Mouse (Mus musculus): ENCODE measurements around the gene Fcgr1. TPM values are rescaled to one million over a fixed set of nuclear protein-coding genes. Genes with fewer than 3 reads are reported as not detected.

Gene Fcgr1
- total and polyA plus RNA-seq, 2 experiments = 2.2 to 3.7 TPM

GRCm38 (mm10) chr3:96237904-96238511, 55.8 kb downstream of the Fcgr1 start:
- no peaks in the 10 kb centered on the region for H3K27me3 ChIP-seq (ENCODE audit: control insufficient read depth, insufficient read depth, low read length)
- TF ChIP-seq POLR2A (IDR thresholded peaks at IDR 0.05; ENCODE audit: extremely low read depth, insufficient read depth, low read length) = no peak
- no peak for TF ChIP-seq CTCF (IDR thresholded peaks at IDR 0.05; ENCODE audit: low read depth, low read length)
- 27% methylated on average over 12 of the region's 12 CpGs for WGBS
- no peaks in the 10 kb centered on the region for H3K79me2 ChIP-seq (ENCODE audit: control insufficient read depth, insufficient read depth, low read length)
- no peak overlapping the region for H3K27ac ChIP-seq (replicated peaks; ENCODE audit: insufficient read depth, low read depth, low read length)
- H3K4me3 ChIP-seq (ENCODE audit: insufficient read depth, low read depth, low read length) = no peak overlapping the region
- H3K4me1 ChIP-seq (ENCODE audit: control insufficient read depth, insufficient read depth, low read length) = peaks cover 5% of the 10 kb centered on the region; the same call in 1 of the 2 replicates
- no peak overlapping the region for H3K9ac ChIP-seq (ENCODE audit: low read depth, low read length)
- H3K36me3 ChIP-seq (ENCODE audit: control insufficient read depth, insufficient read depth, low read length) = no peaks in the 10 kb centered on the region
- no peak for DNase-seq (ENCODE audit: extremely low read depth, low read depth, low spot score)

DNA sequence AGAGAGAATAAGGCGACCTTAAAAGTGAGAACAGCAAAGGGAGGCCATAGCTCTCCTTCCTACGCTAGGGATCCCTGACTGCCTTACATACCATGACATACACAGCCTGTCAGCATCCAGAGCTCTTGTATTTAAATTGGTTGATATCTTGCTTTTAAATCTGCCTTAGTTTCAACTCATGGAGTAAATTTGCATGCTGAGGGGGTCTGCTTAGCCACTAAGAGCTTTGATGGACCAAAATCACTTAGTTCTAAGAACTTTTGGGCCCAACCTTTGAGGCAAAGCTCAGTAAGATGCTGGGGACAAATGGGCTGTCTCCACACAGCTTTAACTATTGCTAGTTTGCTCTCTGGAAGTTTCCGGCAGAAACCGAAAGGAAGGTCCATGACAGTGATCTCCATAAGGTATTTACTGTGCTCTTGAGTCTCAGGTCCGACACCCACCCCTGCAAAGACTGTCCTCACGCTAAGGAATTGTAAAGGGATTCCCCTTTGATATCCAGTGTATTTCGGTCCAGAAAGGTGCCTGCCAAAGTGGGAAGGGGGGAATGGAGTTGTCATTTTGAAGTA, 56.4 kb downstream of the Fcgr1 start:
- no peaks in the 10 kb centered on the region for H3K36me3 ChIP-seq (ENCODE audit: control insufficient read depth, insufficient read depth, low read length)
- WGBS = 82% methylated on average over 7 of the region's 7 CpGs
- no peak overlapping the region for H3K27ac ChIP-seq (replicated peaks; ENCODE audit: insufficient read depth, low read depth, low read length)
- no peak overlapping the region for H3K4me3 ChIP-seq (ENCODE audit: insufficient read depth, low read depth, low read length)
- H3K27me3 ChIP-seq (ENCODE audit: control insufficient read depth, insufficient read depth, low read length) = no peaks in the 10 kb centered on the region
- H3K79me2 ChIP-seq (ENCODE audit: control insufficient read depth, insufficient read depth, low read length) = no peaks in the 10 kb centered on the region
- no peak for TF ChIP-seq CTCF (IDR thresholded peaks at IDR 0.05; ENCODE audit: low read depth, low read length)
- no peak for TF ChIP-seq POLR2A (IDR thresholded peaks at IDR 0.05; ENCODE audit: extremely low read depth, insufficient read depth, low read length)
- no peak for DNase-seq (ENCODE audit: extremely low read depth, low read depth, low spot score)
- H3K9ac ChIP-seq (ENCODE audit: low read depth, low read length) = no peak overlapping the region
- H3K4me1 ChIP-seq (ENCODE audit: control insufficient read depth, insufficient read depth, low read length) = peaks cover 5% of the 10 kb centered on the region; the same call in 1 of the 2 replicates

GRCm38 (mm10) chr3:96236834-96237334, 56.9 kb downstream of the Fcgr1 start:
- Histone ChIP-seq H3K4me3 (ENCODE audit: insufficient read depth, low read depth, low read length) (no peak overlapping the region), H3K79me2 (ENCODE audit: control insufficient read depth, insufficient read depth, low read length) (no peaks in the 10 kb centered on the region)
- 86% methylated on average over 4 of the region's 4 CpGs for WGBS

DNA sequence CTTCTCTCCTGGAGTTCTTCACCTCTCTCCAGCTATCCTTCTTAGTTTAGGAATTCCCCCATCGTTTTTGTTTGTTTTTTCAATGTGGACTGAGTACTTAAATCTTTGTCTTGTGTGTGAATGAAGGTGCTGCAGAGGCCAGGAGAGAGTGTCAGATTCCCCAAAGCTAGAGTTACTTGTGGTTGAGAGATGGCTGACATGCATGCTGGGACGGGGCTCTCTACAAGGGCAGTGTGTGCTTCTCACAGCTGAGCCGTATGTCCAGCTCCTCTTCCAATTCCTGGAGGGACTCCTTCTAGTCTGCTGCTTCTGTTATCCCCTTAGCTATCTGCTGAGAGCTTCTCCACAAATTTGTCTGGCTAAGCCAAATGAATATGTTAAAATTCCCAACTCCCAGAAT, 57.9 kb downstream of the Fcgr1 start:
- no peak overlapping the region for H3K27ac ChIP-seq (replicated peaks; ENCODE audit: insufficient read depth, low read depth, low read length)
- TF ChIP-seq POLR2A (IDR thresholded peaks at IDR 0.05; ENCODE audit: extremely low read depth, insufficient read depth, low read length) = no peak
- no peak for TF ChIP-seq CTCF (IDR thresholded peaks at IDR 0.05; ENCODE audit: low read depth, low read length)
- no peaks in the 10 kb centered on the region for H3K27me3 ChIP-seq (ENCODE audit: control insufficient read depth, insufficient read depth, low read length)
- no peak for DNase-seq (ENCODE audit: extremely low read depth, low read depth, low spot score)
- no peaks in the 10 kb centered on the region for H3K36me3 ChIP-seq (ENCODE audit: control insufficient read depth, insufficient read depth, low read length)
- 75% methylated on average over 3 of the region's 3 CpGs for WGBS
- no peak overlapping the region for H3K9ac ChIP-seq (ENCODE audit: low read depth, low read length)
- H3K4me3 ChIP-seq (ENCODE audit: insufficient read depth, low read depth, low read length) = no peak overlapping the region
- H3K79me2 ChIP-seq (ENCODE audit: control insufficient read depth, insufficient read depth, low read length) = no peaks in the 10 kb centered on the region
- peaks cover 5% of the 10 kb centered on the region; the same call in 1 of the 2 replicates for H3K4me1 ChIP-seq (ENCODE audit: control insufficient read depth, insufficient read depth, low read length)

More at GRCm38 (mm10) chr3:96236834-96237334, 56.9 kb downstream of the Fcgr1 start:
- Histone ChIP-seq H3K27me3 (ENCODE audit: control insufficient read depth, insufficient read depth, low read length) (no peaks in the 10 kb centered on the region), H3K9ac (ENCODE audit: low read depth, low read length) (no peak overlapping the region), H3K4me1 (ENCODE audit: control insufficient read depth, insufficient read depth, low read length) (peaks cover 5% of the 10 kb centered on the region; the same call in 1 of the 2 replicates), H3K27ac (replicated peaks; ENCODE audit: insufficient read depth, low read depth, low read length) (no peak overlapping the region), H3K36me3 (ENCODE audit: control insufficient read depth, insufficient read depth, low read length) (no peaks in the 10 kb centered on the region)
- no peak for DNase-seq (ENCODE audit: extremely low read depth, low read depth, low spot score)
- no peak for TF ChIP-seq POLR2A (IDR thresholded peaks at IDR 0.05; ENCODE audit: extremely low read depth, insufficient read depth, low read length)
- no peak for TF ChIP-seq CTCF (IDR thresholded peaks at IDR 0.05; ENCODE audit: low read depth, low read length)

DNA sequence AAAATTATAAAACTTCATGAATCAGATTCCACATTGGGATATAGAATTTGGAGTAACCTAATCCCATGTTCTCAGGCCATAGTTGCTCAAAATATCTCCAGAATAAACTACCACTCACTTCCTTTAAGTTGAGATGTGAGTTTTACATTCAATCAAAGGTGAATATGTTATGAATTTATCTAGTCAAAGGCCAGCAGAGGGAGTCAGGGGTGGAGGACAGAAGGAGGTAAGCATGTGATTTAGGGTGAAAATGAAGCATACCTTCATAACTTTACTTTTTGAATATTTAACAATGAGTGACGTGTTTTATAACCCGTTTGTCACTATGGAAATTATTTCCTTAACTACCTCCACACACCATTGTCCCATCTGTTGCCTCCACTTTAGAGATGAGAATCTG, 58.9 kb downstream of the Fcgr1 start:
- Histone ChIP-seq H3K4me1 (ENCODE audit: control insufficient read depth, insufficient read depth, low read length) (peaks cover 5% of the 10 kb centered on the region; the same call in 1 of the 2 replicates), H3K36me3 (ENCODE audit: control insufficient read depth, insufficient read depth, low read length) (no peaks in the 10 kb centered on the region), H3K79me2 (ENCODE audit: control insufficient read depth, insufficient read depth, low read length) (no peaks in the 10 kb centered on the region), H3K27ac (replicated peaks; ENCODE audit: insufficient read depth, low read depth, low read length) (no peak overlapping the region), H3K27me3 (ENCODE audit: control insufficient read depth, insufficient read depth, low read length) (no peaks in the 10 kb centered on the region), H3K9ac (ENCODE audit: low read depth, low read length) (no peak overlapping the region), H3K4me3 (ENCODE audit: insufficient read depth, low read depth, low read length) (no peak overlapping the region)
- WGBS = 94% methylated on average over 2 of the region's 2 CpGs
- DNase-seq (ENCODE audit: extremely low read depth, low read depth, low spot score) = no peak
- no peak for TF ChIP-seq POLR2A (IDR thresholded peaks at IDR 0.05; ENCODE audit: extremely low read depth, insufficient read depth, low read length)
- no peak for TF ChIP-seq CTCF (IDR thresholded peaks at IDR 0.05; ENCODE audit: low read depth, low read length)

Other genes starting within 250 kb of the Fcgr1 start
- 8.9 and 10.7 TPM in 2 replicates for gene Vps45, start 235.5 kb downstream of the Fcgr1 start, total RNA-seq (2014; rRNA removed)
- gene Vps45, start 235.5 kb downstream of the Fcgr1 start, polyA plus RNA-seq (2012; rRNA removed) = 2.1 and 2.4 TPM in 2 replicates
- gene Otud7b, start 189.4 kb downstream of the Fcgr1 start, total RNA-seq (2014; rRNA removed) = 8.9 and 11.9 TPM in 2 replicates
- gene Otud7b, start 189.4 kb downstream of the Fcgr1 start, polyA plus RNA-seq (2012; rRNA removed) = 5.9 and 6.8 TPM in 2 replicates
- gene Mtmr11, start 132.0 kb downstream of the Fcgr1 start, total RNA-seq (2014; rRNA removed) = 1.2 and 1.4 TPM in 2 replicates
- 1.1 and 2.8 TPM in 2 replicates for gene Mtmr11, start 132.0 kb downstream of the Fcgr1 start, polyA plus RNA-seq (2012; rRNA removed)
- gene Sf3b4, start 121.6 kb downstream of the Fcgr1 start, total RNA-seq (2014; rRNA removed) = 2.7 and 5.2 TPM in 2 replicates
- 23.5 and 29.7 TPM in 2 replicates for gene Sf3b4, start 121.6 kb downstream of the Fcgr1 start, polyA plus RNA-seq (2012; rRNA removed)
- gene Sv2a, start 112.8 kb downstream of the Fcgr1 start, total RNA-seq (2014; rRNA removed) = under 0.01 and 0.07 TPM in 2 replicates
- gene Sv2a, start 112.8 kb downstream of the Fcgr1 start, polyA plus RNA-seq (2012; rRNA removed) = 0.04 and 0.66 TPM in 2 replicates
- gene Bola1, start 74.3 kb downstream of the Fcgr1 start, total RNA-seq (2014; rRNA removed) = 68.7 and 74.7 TPM in 2 replicates
- gene Bola1, start 74.3 kb downstream of the Fcgr1 start, polyA plus RNA-seq (2012; rRNA removed) = 44.0 and 56.0 TPM in 2 replicates
- 8.9 TPM in 2 replicates for gene Hist2h2ab, start 74.1 kb downstream of the Fcgr1 start, total RNA-seq (2014; rRNA removed)
- gene Hist2h2ab, start 74.1 kb downstream of the Fcgr1 start, polyA plus RNA-seq (2012; rRNA removed) = 0.81 TPM in 1 of 2 replicates, not detected in the other
- gene Hist2h2ac, start 73.1 kb downstream of the Fcgr1 start, total RNA-seq (2014; rRNA removed) = 99.7 and 113 TPM in 2 replicates
- gene Hist2h2ac, start 73.1 kb downstream of the Fcgr1 start, polyA plus RNA-seq (2012; rRNA removed) = 1.6 and 2.9 TPM in 2 replicates
- 2.9 TPM in 2 replicates for gene Hist2h2be, start 72.8 kb downstream of the Fcgr1 start, total RNA-seq (2014; rRNA removed)
- 1.4 and 1.9 TPM in 2 replicates for gene Hist2h2be, start 72.8 kb downstream of the Fcgr1 start, polyA plus RNA-seq (2012; rRNA removed)
- gene Hist2h3c2, start 54.8 kb downstream of the Fcgr1 start, total RNA-seq (2014; rRNA removed) = 3.5 and 8.3 TPM in 2 replicates
- 8.6 and 22.4 TPM in 2 replicates for gene Hist2h3c2, start 54.8 kb downstream of the Fcgr1 start, polyA plus RNA-seq (2012; rRNA removed)
- 663 and 777 TPM in 2 replicates for gene Hist2h2aa2, start 53.7 kb downstream of the Fcgr1 start, total RNA-seq (2014; rRNA removed)
- 385 and 570 TPM in 2 replicates for gene Hist2h2aa2, start 53.7 kb downstream of the Fcgr1 start, polyA plus RNA-seq (2012; rRNA removed)
- gene Hist2h2aa1, start 48.5 kb downstream of the Fcgr1 start, total RNA-seq (2014; rRNA removed) = 230 and 263 TPM in 2 replicates
- 428 and 563 TPM in 2 replicates for gene Hist2h2aa1, start 48.5 kb downstream of the Fcgr1 start, polyA plus RNA-seq (2012; rRNA removed)
- gene Hist2h3c1, start 47.3 kb downstream of the Fcgr1 start, total RNA-seq (2014; rRNA removed) = not detected in 2 replicates
- gene Hist2h3c1, start 47.3 kb downstream of the Fcgr1 start, polyA plus RNA-seq (2012; rRNA removed) = not detected in 2 replicates
- 6.0 and 6.6 TPM in 2 replicates for gene Hist2h4, start 30.7 kb downstream of the Fcgr1 start, total RNA-seq (2014; rRNA removed)
- 0.75 and 1.5 TPM in 2 replicates for gene Hist2h4, start 30.7 kb downstream of the Fcgr1 start, polyA plus RNA-seq (2012; rRNA removed)
- 29.2 and 49.8 TPM in 2 replicates for gene Hist2h3b, start 25.3 kb downstream of the Fcgr1 start, total RNA-seq (2014; rRNA removed)
- gene Hist2h3b, start 25.3 kb downstream of the Fcgr1 start, polyA plus RNA-seq (2012; rRNA removed) = 5.7 and 5.8 TPM in 2 replicates
- gene Hist2h2bb, start 24.2 kb downstream of the Fcgr1 start, total RNA-seq (2014; rRNA removed) = 30.4 and 30.7 TPM in 2 replicates
- not detected in 2 replicates for gene Hist2h2bb, start 24.2 kb downstream of the Fcgr1 start, polyA plus RNA-seq (2012; rRNA removed)
- not detected in 2 replicates for gene BC107364, start 158.3 kb upstream of the Fcgr1 start, total RNA-seq (2014; rRNA removed)
- gene BC107364, start 158.3 kb upstream of the Fcgr1 start, polyA plus RNA-seq (2012; rRNA removed) = not detected in 2 replicates
- 29.6 and 36.4 TPM in 2 replicates for gene Hfe2, start 231.2 kb upstream of the Fcgr1 start, total RNA-seq (2014; rRNA removed)
- 93.8 and 98.4 TPM in 2 replicates for gene Hfe2, start 231.2 kb upstream of the Fcgr1 start, polyA plus RNA-seq (2012; rRNA removed)